Mouse (Mus musculus): ENCODE data around the gene 4930596D02Rik. TPM values are rescaled to one million over a fixed set of nuclear protein-coding genes. Genes with fewer than 3 reads are reported as not detected.

The 4930596D02Rik gene
- polyA plus RNA-seq (2012; ENCODE audit: insufficient read depth, insufficient read length, missing spikeins) = not detected in 2 replicates

- TF ChIP-seq POLR2A (IDR thresholded peaks at IDR 0.05; ENCODE audit: borderline replicate concordance, low read depth, low read length) = no peak
- no peak for TF ChIP-seq CTCF (IDR thresholded peaks at IDR 0.05; ENCODE audit: low read depth, low read length)
- no peak within 1 kb of the TSS for H3K27ac ChIP-seq (ENCODE audit: insufficient read depth, low read depth, low read length)
- H3K4me3 ChIP-seq (ENCODE audit: insufficient read depth, low read length) = no peak within 1 kb of the TSS
- no peaks in the 10 kb centered on the region for H3K4me1 ChIP-seq (ENCODE audit: control insufficient read depth, insufficient read depth, low read length)
Observed at GRCm38 (mm10) chr14:35811878-35812277, at the start of gene 4930596D02Rik. 4930596D02Rik (minus strand) TSS chr14:35811978.

GRCm38 (mm10) chr14:35853254-35853653 lies 41.5 kb upstream of the 4930596D02Rik start:
- Histone ChIP-seq H3K4me1 (ENCODE audit: control insufficient read depth, insufficient read depth, low read length) (no peaks in the 10 kb centered on the region), H3K4me3 (ENCODE audit: insufficient read depth, low read length) (no peak overlapping the region), H3K27ac (ENCODE audit: insufficient read depth, low read depth, low read length) (no peak overlapping the region)
- TF ChIP-seq POLR2A (IDR thresholded peaks at IDR 0.05; ENCODE audit: borderline replicate concordance, low read depth, low read length) (no peak), CTCF (IDR thresholded peaks at IDR 0.05; ENCODE audit: low read depth, low read length) (no peak)

- H3K4me1 ChIP-seq (ENCODE audit: control insufficient read depth, insufficient read depth, low read length) = no peaks in the 10 kb centered on the region
- TF ChIP-seq CTCF (IDR thresholded peaks at IDR 0.05; ENCODE audit: low read depth, low read length) (no peak), POLR2A (IDR thresholded peaks at IDR 0.05; ENCODE audit: borderline replicate concordance, low read depth, low read length) (no peak)
- H3K27ac ChIP-seq (ENCODE audit: insufficient read depth, low read depth, low read length) = no peak overlapping the region
- H3K4me3 ChIP-seq (ENCODE audit: insufficient read depth, low read length) = no peak overlapping the region
Observed at GRCm38 (mm10) chr14:35845271-35845670, 33.5 kb upstream of the 4930596D02Rik start.

- no peak overlapping the region for H3K4me3 ChIP-seq (ENCODE audit: insufficient read depth, low read length)
- TF ChIP-seq CTCF (IDR thresholded peaks at IDR 0.05; ENCODE audit: low read depth, low read length) = no peak
- TF ChIP-seq POLR2A (IDR thresholded peaks at IDR 0.05; ENCODE audit: borderline replicate concordance, low read depth, low read length) = no peak
- H3K4me1 ChIP-seq (ENCODE audit: control insufficient read depth, insufficient read depth, low read length) = no peaks in the 10 kb centered on the region
- no peak overlapping the region for H3K27ac ChIP-seq (ENCODE audit: insufficient read depth, low read depth, low read length)
Observed at GRCm38 (mm10) chr14:35842111-35842721, 30.4 kb upstream of the 4930596D02Rik start.

GRCm38 (mm10) chr14:35792656-35793213 lies 19.0 kb downstream of the 4930596D02Rik start:
- no peak overlapping the region for H3K4me3 ChIP-seq (ENCODE audit: insufficient read depth, low read length)
- H3K27ac ChIP-seq (ENCODE audit: insufficient read depth, low read depth, low read length) = no peak overlapping the region
- TF ChIP-seq CTCF (IDR thresholded peaks at IDR 0.05; ENCODE audit: low read depth, low read length) (no peak), POLR2A (IDR thresholded peaks at IDR 0.05; ENCODE audit: borderline replicate concordance, low read depth, low read length) (no peak)
- no peaks in the 10 kb centered on the region for H3K4me1 ChIP-seq (ENCODE audit: control insufficient read depth, insufficient read depth, low read length)

GRCm38 (mm10) chr14:35780033-35780432 lies 31.7 kb downstream of the 4930596D02Rik start:
- no peak for TF ChIP-seq POLR2A (IDR thresholded peaks at IDR 0.05; ENCODE audit: borderline replicate concordance, low read depth, low read length)
- TF ChIP-seq CTCF (IDR thresholded peaks at IDR 0.05; ENCODE audit: low read depth, low read length) = no peak
- H3K4me3 ChIP-seq (ENCODE audit: insufficient read depth, low read length) = no peak overlapping the region
- no peaks in the 10 kb centered on the region for H3K4me1 ChIP-seq (ENCODE audit: control insufficient read depth, insufficient read depth, low read length)
- no peak overlapping the region for H3K27ac ChIP-seq (ENCODE audit: insufficient read depth, low read depth, low read length)

GRCm38 (mm10) chr14:35773306-35773705 lies 38.5 kb downstream of the 4930596D02Rik start:
- no peak for TF ChIP-seq CTCF (IDR thresholded peaks at IDR 0.05; ENCODE audit: low read depth, low read length)
- TF ChIP-seq POLR2A (IDR thresholded peaks at IDR 0.05; ENCODE audit: borderline replicate concordance, low read depth, low read length) = no peak
- no peak overlapping the region for H3K4me3 ChIP-seq (ENCODE audit: insufficient read depth, low read length)
- no peaks in the 10 kb centered on the region for H3K4me1 ChIP-seq (ENCODE audit: control insufficient read depth, insufficient read depth, low read length)
- H3K27ac ChIP-seq (ENCODE audit: insufficient read depth, low read depth, low read length) = no peak overlapping the region
